Mouse (Mus musculus) small intestine, adult 2 months (tissue): Measurements from ENCODE around the gene Zfp821.

ENCODE experiments used
- CTCF ChIP-seq: fragments of 200-500 bp; IDR thresholded peaks from 2 replicates; pipeline ENCODE4 v1.5.1; 2012; ENCODE audit warnings: low read depth, mild to moderate bottlenecking, control low read depth, inconsistent platforms, low read length, moderate library complexity, mixed read lengths; ENCODE audit not compliant: insufficient replicate concordance, insufficient read length; ENCODE audit errors: extremely low read depth
- POLR2A ChIP-seq: fragments of 200-500 bp; IDR thresholded peaks from 2 replicates; pipeline ENCODE4 v1.6.1; 2012; ENCODE audit warnings: low read depth, mild to moderate bottlenecking, control low read depth, inconsistent platforms, low read length, moderate library complexity

GRCm38 (mm10) chr8:109750699-109751098, 45.4 kb downstream of the Zfp821 start:
- TF ChIP-seq CTCF = peak; percentile 23; the same call in 1 of the 2 replicates
- TF ChIP-seq POLR2A = no peak
